Mouse (Mus musculus): Measurements from ENCODE around the gene Serinc5.

Serinc5 gene

GRCm38 (mm10) chr13:92738821-92739220 is 127.9 kb downstream of the Serinc5 start:
- DNase-seq (ENCODE audit: extremely low spot score, low read depth, low spot score) = no peak

- no peak for DNase-seq (ENCODE audit: extremely low spot score, low read depth, low spot score)
Observed at GRCm38 (mm10) chr13:92739858-92740257, 129.0 kb downstream of the Serinc5 start.

- DNase-seq (ENCODE audit: extremely low spot score, low read depth, low spot score) = peak; percentile 41
Observed at GRCm38 (mm10) chr13:92740671-92741270, 129.9 kb downstream of the Serinc5 start.

GRCm38 (mm10) chr13:92742886-92743285 is 132.0 kb downstream of the Serinc5 start:
- no peak for DNase-seq (ENCODE audit: extremely low spot score, low read depth, low spot score)

GRCm38 (mm10) chr13:92743337-92743736 is 132.4 kb downstream of the Serinc5 start:
- DNase-seq (ENCODE audit: extremely low spot score, low read depth, low spot score) = no peak

GRCm38 (mm10) chr13:92750976-92751518 is 140.2 kb downstream of the Serinc5 start:
- DNase-seq (ENCODE audit: extremely low spot score, low read depth, low spot score) = peak; percentile 30

GRCm38 (mm10) chr13:92751726-92752565 is 141.1 kb downstream of the Serinc5 start:
- peak; percentile 30 for DNase-seq (ENCODE audit: extremely low spot score, low read depth, low spot score)

- DNase-seq (ENCODE audit: extremely low spot score, low read depth, low spot score) = no peak
Observed at GRCm38 (mm10) chr13:92753676-92754075, 142.8 kb downstream of the Serinc5 start.

GRCm38 (mm10) chr13:92755036-92755435 is 144.1 kb downstream of the Serinc5 start:
- no peak for DNase-seq (ENCODE audit: extremely low spot score, low read depth, low spot score)

- DNase-seq (ENCODE audit: extremely low spot score, low read depth, low spot score) = no peak
Observed at GRCm38 (mm10) chr13:92757972-92758585, 147.2 kb downstream of the Serinc5 start.

- no peak for DNase-seq (ENCODE audit: extremely low spot score, low read depth, low spot score)
Observed at GRCm38 (mm10) chr13:92759096-92759495, 148.2 kb downstream of the Serinc5 start.

GRCm38 (mm10) chr13:92760519-92760918 is 149.6 kb downstream of the Serinc5 start:
- DNase-seq (ENCODE audit: extremely low spot score, low read depth, low spot score) = no peak

Data from hindlimb bud, embryonic 11.5 days (tissue).